Mouse (Mus musculus): ENCODE results near the gene Zfp93. TPM values are rescaled to one million over a fixed set of nuclear protein-coding genes. Genes with fewer than 3 reads are reported as not detected.

Gene Zfp93
- total RNA-seq (2023), result 0.19 TPM in 1 of 2 replicates, not detected in the other

DNA sequence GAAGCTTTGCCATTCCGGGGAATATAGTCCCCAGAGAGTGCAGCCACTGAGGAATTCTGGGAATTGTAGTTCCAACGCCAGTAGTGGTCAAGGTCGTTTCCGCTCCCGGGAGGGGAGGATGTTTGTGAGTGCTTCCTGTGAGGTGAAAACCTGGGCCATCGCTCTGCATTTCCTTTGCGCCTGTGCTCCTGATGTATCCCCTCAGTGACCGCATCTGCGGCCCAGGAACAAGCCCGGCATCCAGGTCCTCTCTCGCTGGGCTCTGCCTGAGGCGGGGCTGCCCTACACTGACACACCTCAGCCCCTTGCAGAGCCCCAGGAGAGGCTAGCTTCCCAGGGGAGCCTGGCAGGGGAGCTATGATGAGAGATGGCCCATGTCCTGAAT, at the start of gene Zfp93:
TSS of gene Zfp93 (plus strand) at position 133 of the 385 bp plus-strand sequence.

GRCm38 (mm10) chr7:24237040-24237791, 33.0 kb upstream of the Zfp93 start, which contains the start of gene Zfp109:
Gene Zfp109 (minus strand): TSS chr7:24237560.

DNA sequence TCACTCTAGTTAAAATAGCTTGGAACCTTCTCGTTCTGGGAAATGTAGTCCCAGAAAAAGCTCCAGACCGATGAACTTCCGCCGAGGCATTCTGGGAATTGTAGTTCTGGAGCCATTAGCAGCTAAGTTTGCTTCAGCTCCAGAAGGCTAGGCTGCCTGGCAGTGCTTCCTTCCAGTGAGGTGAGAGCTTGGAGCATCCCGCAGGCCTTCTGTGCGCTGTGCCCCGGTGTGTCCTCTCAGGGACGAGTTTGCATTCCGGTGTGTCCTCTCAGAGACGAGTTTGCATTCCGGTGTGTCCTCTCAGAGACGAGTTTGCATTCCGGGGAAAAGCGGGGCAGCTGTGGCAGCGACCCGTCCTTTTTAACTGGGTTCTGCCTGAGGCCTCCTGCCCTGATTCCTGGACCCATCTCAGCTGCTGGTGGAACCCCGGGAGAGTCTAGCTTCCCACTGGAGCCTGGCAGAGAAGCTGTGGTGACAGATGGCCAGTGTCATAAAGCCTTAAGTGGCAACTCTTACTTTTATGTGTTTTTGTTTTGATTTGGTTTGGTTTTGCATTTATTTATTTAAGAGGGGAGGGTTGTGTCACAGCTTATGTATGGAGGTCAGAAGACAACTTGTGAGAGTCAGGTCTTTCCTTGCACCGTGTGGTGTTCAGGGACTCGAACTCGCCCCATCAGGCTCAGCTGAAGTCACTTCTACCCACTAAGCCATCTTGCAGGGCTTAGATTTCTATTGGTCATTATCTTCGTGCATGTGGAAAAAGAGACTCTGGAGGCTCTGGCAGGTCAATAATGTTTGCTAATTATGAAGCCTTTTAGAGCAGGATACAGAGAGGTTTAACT, 15.4 kb upstream of the Zfp93 start, which contains the start of gene Zfp108:
TSS of gene Zfp108 (plus strand) at position 162 of the 842 bp plus-strand sequence.

GRCm38 (mm10) chr7:24300771-24301282, 30.6 kb downstream of the Zfp93 start, which contains the start of gene Zfp61:
Gene Zfp61 (minus strand): TSS chr7:24301232.

DNA sequence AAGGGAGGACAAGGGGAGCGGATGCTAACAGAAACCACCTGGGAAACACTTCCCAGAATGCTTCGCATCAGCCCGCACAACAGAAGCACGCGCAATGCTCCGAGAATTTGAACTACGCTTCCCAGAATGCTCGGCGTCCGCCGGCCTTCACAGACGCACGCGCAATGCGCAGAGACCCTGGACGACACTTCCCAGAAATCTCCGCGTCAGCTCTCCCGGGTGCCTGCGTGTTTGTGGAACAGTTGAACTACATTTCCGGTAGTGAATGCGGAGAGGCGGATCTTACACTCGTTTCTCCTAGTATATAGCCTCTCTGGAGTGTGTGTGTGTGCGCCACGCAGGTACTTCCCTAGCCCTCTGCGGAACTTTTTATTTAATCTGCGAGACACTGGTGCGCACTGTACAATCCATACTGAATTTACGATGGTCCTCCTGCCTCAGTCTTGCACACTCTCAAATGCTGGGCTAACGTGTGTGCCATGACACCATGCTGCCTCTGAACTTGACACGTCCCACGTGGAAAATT, 46.4 kb downstream of the Zfp93 start, which contains the start of gene Zfp94:
TSS of gene Zfp94 (minus strand) at position 100 of the 526 bp plus-strand sequence.

Other genes with a start within 250 kb of the Zfp93 start
- gene Vmn1r183, start 217.2 kb upstream of the Zfp93 start, total RNA-seq (2023), result not detected in 2 replicates
- gene Zfp180, start 188.5 kb upstream of the Zfp93 start, total RNA-seq (2023), result 14.1 and 21.8 TPM in 2 replicates
- 2.0 TPM in 2 replicates for gene Zfp112, start 158.1 kb upstream of the Zfp93 start, total RNA-seq (2023)
- 1.6 and 2.3 TPM in 2 replicates for gene Zfp235, start 136.3 kb upstream of the Zfp93 start, total RNA-seq (2023)
- not detected in 2 replicates for gene Zfp114, start 95.4 kb upstream of the Zfp93 start, total RNA-seq (2023)
- gene Zfp111, start 59.0 kb upstream of the Zfp93 start, total RNA-seq (2023), result 1.8 and 2.9 TPM in 2 replicates
- gene Zfp109, start 32.9 kb upstream of the Zfp93 start, total RNA-seq (2023), result 0.39 and 1.1 TPM in 2 replicates
- not detected in 2 replicates for gene Zfp108, start 15.6 kb upstream of the Zfp93 start, total RNA-seq (2023)
- gene Zfp61, start 30.8 kb downstream of the Zfp93 start, total RNA-seq (2023), result 1.2 and 1.4 TPM in 2 replicates
- gene Zfp94, start 46.2 kb downstream of the Zfp93 start, total RNA-seq (2023), result not detected in 2 replicates
- not detected in 2 replicates for gene Tescl, start 63.5 kb downstream of the Zfp93 start, total RNA-seq (2023)
- not detected in 2 replicates for gene Lypd5, start 78.8 kb downstream of the Zfp93 start, total RNA-seq (2023)
- gene Kcnn4, start 99.8 kb downstream of the Zfp93 start, total RNA-seq (2023), result 18.0 and 26.6 TPM in 2 replicates
- gene Smg9, start 129.2 kb downstream of the Zfp93 start, total RNA-seq (2023), result 55.2 and 65.2 TPM in 2 replicates
- gene Irgc1, start 181.9 kb downstream of the Zfp93 start, total RNA-seq (2023), result 2.0 and 2.1 TPM in 2 replicates
- 1,192 and 1,464 TPM in 2 replicates for gene Plaur, start 192.1 kb downstream of the Zfp93 start, total RNA-seq (2023)
- gene Cadm4, start 211.6 kb downstream of the Zfp93 start, total RNA-seq (2023), result 0.29 TPM in 1 of 2 replicates, not detected in the other
- 0.41 TPM in 1 of 2 replicates, not detected in the other for gene Zfp428, start 236.6 kb downstream of the Zfp93 start, total RNA-seq (2023)
- not detected in 2 replicates for gene AC161166.1, start 242.0 kb downstream of the Zfp93 start, total RNA-seq (2023)

Measured in neutrophil, adult 65 days (primary cell).